Mouse (Mus musculus): ENCODE measurements at regions not wholly inside any gene's neighbourhood (a gene's known extent, or its start where the extent isn't known, plus 50 kb on each side); places are given as distances from the start of the nearest gene placed in this dataset.

DNA sequence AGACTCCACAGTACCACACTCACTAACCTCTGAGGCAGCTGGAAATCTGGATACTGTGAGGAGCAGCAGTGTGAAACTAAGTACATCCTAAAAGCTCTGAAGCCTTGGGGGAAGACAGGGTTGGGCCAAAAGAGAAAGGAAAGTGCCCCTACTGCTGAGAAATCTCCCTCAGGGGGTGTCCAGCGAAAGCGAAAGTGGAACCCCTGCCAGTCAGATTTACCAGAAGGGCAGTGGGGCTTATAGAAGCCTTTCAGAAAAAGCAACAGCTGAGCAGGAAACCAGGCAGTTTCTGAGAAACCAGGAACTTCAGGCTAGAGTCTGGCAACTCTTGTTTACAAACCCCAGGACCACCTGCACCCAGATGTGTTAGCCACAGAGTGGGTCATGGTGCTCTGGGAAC, 251.3 kb upstream of the Jun start:
- H3K4me1 ChIP-seq: no peaks in the 10 kb centered on the region
- no peaks in the 10 kb centered on the region for H3K36me3 ChIP-seq
- H3K27me3 ChIP-seq: no peaks in the 10 kb centered on the region
- H3K9ac ChIP-seq (replicated peaks): no peak overlapping the region
- ATAC-seq (ENCODE audit: low FRiP score, low read depth): no peak
- no peak overlapping the region for H3K4me3 ChIP-seq
- H3K27ac ChIP-seq (replicated peaks): no peak overlapping the region
- no peaks in the 10 kb centered on the region for H3K9me3 ChIP-seq
- no peak overlapping the region for H3K4me2 ChIP-seq (replicated peaks)
- 32% methylated on average over 2 of the region's 2 CpGs for WGBS

- Histone ChIP-seq H3K4me1 (no peaks in the 10 kb centered on the region), H3K9ac (replicated peaks) (no peak overlapping the region), H3K9me3 (no peaks in the 10 kb centered on the region), H3K27ac (replicated peaks) (no peak overlapping the region), H3K4me3 (no peak overlapping the region), H3K36me3 (no peaks in the 10 kb centered on the region), H3K27me3 (no peaks in the 10 kb centered on the region), H3K4me2 (replicated peaks) (no peak overlapping the region)
- no peak for ATAC-seq (ENCODE audit: low FRiP score, low read depth)
- WGBS: 85% methylated on average over 1 of the region's 1 CpGs
These were observed 252.0 kb upstream of the Jun start for GRCm38 (mm10) chr4:95304006-95304405.

DNA sequence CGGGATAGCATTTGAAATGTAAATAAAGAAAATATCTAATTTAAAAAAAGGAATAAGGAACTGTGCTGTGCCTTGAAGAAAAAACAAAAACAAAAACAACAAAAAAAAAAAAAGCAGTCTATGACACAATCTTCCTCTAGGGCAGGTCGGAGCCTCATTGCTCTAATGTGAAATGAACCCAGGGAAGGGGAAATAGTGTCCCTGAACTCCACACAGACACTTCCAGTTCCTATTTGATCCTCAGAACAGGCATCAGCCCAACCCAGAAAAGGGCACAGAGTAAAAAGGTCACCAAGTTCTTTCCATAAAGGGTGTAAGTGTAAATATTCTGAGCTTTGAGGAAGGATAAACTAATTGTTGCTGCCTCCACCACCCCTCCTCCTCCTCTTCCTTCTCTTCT, 250.2 kb upstream of the Fggy start:
- ATAC-seq (ENCODE audit: low FRiP score, low read depth): no peak
- no peak overlapping the region for H3K27ac ChIP-seq (replicated peaks)
- no peaks in the 10 kb centered on the region for H3K27me3 ChIP-seq
- H3K4me2 ChIP-seq (replicated peaks): no peak overlapping the region
- H3K4me1 ChIP-seq: no peaks in the 10 kb centered on the region
- H3K36me3 ChIP-seq: no peaks in the 10 kb centered on the region
- H3K9ac ChIP-seq (replicated peaks): no peak overlapping the region
- H3K9me3 ChIP-seq: no peaks in the 10 kb centered on the region
- 90% methylated on average over 2 of the region's 2 CpGs for WGBS
- H3K4me3 ChIP-seq: no peak overlapping the region

DNA sequence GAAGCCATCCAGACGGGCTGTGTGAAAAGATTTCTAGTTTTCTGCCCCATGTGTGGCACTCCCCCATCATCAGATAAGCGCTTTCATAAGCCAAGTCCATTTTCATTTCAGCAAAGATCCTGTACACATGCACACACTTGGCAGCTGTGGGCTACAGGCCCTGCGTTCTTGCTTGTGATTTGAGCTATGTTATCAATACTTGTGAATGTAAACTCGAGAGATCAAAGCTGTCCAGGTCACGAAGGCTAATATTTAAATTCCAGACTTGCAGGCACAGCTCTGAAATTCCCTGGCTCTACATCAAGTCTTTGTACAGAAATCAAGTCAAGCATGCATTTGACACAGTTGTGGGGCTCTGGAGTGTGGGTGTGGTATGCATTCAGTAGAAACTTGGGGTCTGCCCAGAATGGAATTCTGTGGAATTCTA, 248.8 kb upstream of the Fggy start:
- WGBS: 70% methylated on average over 5 of the region's 5 CpGs
- Histone ChIP-seq H3K27me3 (no peaks in the 10 kb centered on the region), H3K9me3 (no peaks in the 10 kb centered on the region), H3K4me2 (replicated peaks) (no peak overlapping the region), H3K9ac (replicated peaks) (no peak overlapping the region), H3K4me1 (no peaks in the 10 kb centered on the region), H3K4me3 (no peak overlapping the region), H3K36me3 (no peaks in the 10 kb centered on the region), H3K27ac (replicated peaks) (no peak overlapping the region)
- no peak for ATAC-seq (ENCODE audit: low FRiP score, low read depth)

DNA sequence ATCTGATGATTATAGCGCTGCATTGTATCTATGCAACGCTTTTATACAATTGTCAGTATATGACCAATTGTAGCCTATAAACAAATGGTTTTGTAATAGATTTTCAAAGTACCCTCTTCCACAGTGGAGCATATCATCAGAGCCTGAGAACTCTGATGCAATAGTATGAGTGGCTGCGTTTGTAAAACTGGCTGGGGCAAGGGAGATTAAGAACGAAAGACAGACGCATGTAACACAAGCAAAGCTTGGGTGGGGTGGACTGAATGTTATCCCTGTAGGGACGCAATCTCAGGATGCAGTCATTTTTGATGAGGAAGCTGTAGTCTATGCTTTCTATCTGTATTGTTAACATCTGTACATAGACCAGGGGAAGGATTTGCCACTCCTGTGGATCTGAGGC, 246.9 kb upstream of the Fggy start:
- Histone ChIP-seq H3K27ac (replicated peaks) (no peak overlapping the region), H3K9ac (replicated peaks) (no peak overlapping the region), H3K27me3 (no peaks in the 10 kb centered on the region), H3K4me2 (replicated peaks) (no peak overlapping the region), H3K36me3 (no peaks in the 10 kb centered on the region), H3K4me1 (no peaks in the 10 kb centered on the region), H3K9me3 (no peaks in the 10 kb centered on the region), H3K4me3 (no peak overlapping the region)
- no peak for ATAC-seq (ENCODE audit: low FRiP score, low read depth)
- 86% methylated on average over 6 of the region's 6 CpGs for WGBS

- no peak overlapping the region for H3K9ac ChIP-seq (replicated peaks)
- no peak overlapping the region for H3K27ac ChIP-seq (replicated peaks)
- H3K4me2 ChIP-seq (replicated peaks): no peak overlapping the region
- H3K9me3 ChIP-seq: no peaks in the 10 kb centered on the region
- H3K27me3 ChIP-seq: no peaks in the 10 kb centered on the region
- peak; percentile 52; the same call in 1 of the 2 replicates for ATAC-seq (ENCODE audit: low FRiP score, low read depth)
- H3K36me3 ChIP-seq: no peaks in the 10 kb centered on the region
- peaks cover 18% of the 10 kb centered on the region; the same call in 1 of the 2 replicates for H3K4me1 ChIP-seq
- H3K4me3 ChIP-seq: no peak overlapping the region
- 52% methylated on average over 3 of the region's 3 CpGs for WGBS
These were observed 239.5 kb upstream of the Fggy start for GRCm38 (mm10) chr4:95317821-95318290.

DNA sequence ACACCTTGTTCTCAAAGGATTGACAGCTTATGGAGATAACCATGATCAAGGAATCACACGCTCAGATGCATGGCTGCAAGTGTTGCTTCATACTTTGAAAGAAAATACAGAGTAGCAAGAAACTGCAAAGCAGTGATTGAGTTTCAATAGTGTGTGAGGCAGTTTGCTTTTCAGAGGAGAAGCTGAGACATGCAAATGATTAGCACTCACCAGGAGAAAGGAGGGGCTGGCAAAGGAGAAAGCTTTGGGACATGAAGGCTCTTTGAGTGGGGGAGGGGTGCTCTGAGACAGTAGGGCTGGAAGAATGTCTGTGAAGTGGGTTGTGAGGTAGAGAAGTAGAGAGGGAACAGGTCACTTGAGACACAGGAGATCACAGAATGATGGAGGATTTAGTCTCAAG, 238.7 kb upstream of the Fggy start:
- H3K9ac ChIP-seq (replicated peaks): no peak overlapping the region
- H3K27ac ChIP-seq (replicated peaks): no peak overlapping the region
- no peaks in the 10 kb centered on the region for H3K36me3 ChIP-seq
- no peak overlapping the region for H3K4me2 ChIP-seq (replicated peaks)
- no peaks in the 10 kb centered on the region for H3K9me3 ChIP-seq
- no peaks in the 10 kb centered on the region for H3K27me3 ChIP-seq
- no peak; the same call in 1 of the 2 replicates for ATAC-seq (ENCODE audit: low FRiP score, low read depth)
- peaks cover 18% of the 10 kb centered on the region; the same call in 1 of the 2 replicates for H3K4me1 ChIP-seq
- no peak overlapping the region for H3K4me3 ChIP-seq
- 65% methylated on average over 1 of the region's 1 CpGs for WGBS

GRCm38 (mm10) chr4:95319036-95319435, 238.3 kb upstream of the Fggy start:
- peaks cover 18% of the 10 kb centered on the region; the same call in 1 of the 2 replicates for H3K4me1 ChIP-seq
- no peaks in the 10 kb centered on the region for H3K27me3 ChIP-seq
- ATAC-seq (ENCODE audit: low FRiP score, low read depth): no peak

DNA sequence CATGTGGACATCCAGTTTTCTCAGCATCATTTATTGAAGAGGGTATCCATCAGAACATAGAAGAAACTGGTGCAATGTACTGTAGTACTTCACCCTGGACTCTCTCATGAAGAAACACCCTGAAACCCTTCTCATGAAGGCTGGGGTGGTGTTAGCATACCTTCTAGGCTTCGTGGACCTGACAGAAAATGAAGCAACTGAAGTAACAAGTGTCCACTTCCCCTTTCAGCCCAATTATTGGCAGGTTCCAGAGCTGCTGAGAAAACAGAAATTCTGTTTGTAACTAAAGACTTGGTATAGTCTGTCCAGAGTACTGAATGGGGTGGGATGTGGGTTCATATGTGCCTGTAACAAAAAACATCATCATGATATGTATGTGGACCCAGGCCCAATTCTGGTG, 231.4 kb upstream of the Fggy start:
- 71% methylated on average over 1 of the region's 1 CpGs for WGBS

More at GRCm38 (mm10) chr4:95319036-95319435, 238.3 kb upstream of the Fggy start:
- Histone ChIP-seq H3K27ac (replicated peaks) (no peak overlapping the region), H3K9me3 (no peaks in the 10 kb centered on the region), H3K4me2 (replicated peaks) (no peak overlapping the region), H3K4me3 (no peak overlapping the region), H3K36me3 (no peaks in the 10 kb centered on the region), H3K9ac (replicated peaks) (no peak overlapping the region)
- WGBS: 72% methylated on average over 6 of the region's 6 CpGs

GRCm38 (mm10) chr4:95339822-95340221, 217.5 kb upstream of the Fggy start:
- WGBS: 92% methylated on average over 2 of the region's 2 CpGs
- H3K9me3 ChIP-seq: no peaks in the 10 kb centered on the region
- no peaks in the 10 kb centered on the region for H3K36me3 ChIP-seq
- ATAC-seq (ENCODE audit: low FRiP score, low read depth): no peak
- H3K27me3 ChIP-seq: no peaks in the 10 kb centered on the region
- H3K4me2 ChIP-seq (replicated peaks): no peak overlapping the region
- H3K4me1 ChIP-seq: no peaks in the 10 kb centered on the region
- H3K9ac ChIP-seq (replicated peaks): no peak overlapping the region
- H3K27ac ChIP-seq (replicated peaks): no peak overlapping the region
- H3K4me3 ChIP-seq: no peak overlapping the region

More for the DNA sequence above, 231.4 kb upstream of the Fggy start:
- no peak for ATAC-seq (ENCODE audit: low FRiP score, low read depth)
- Histone ChIP-seq H3K9me3 (no peaks in the 10 kb centered on the region), H3K4me3 (no peak overlapping the region), H3K9ac (replicated peaks) (no peak overlapping the region), H3K27me3 (no peaks in the 10 kb centered on the region), H3K27ac (replicated peaks) (no peak overlapping the region), H3K4me1 (no peaks in the 10 kb centered on the region), H3K4me2 (replicated peaks) (no peak overlapping the region), H3K36me3 (no peaks in the 10 kb centered on the region)

GRCm38 (mm10) chr4:95340926-95341325, 216.4 kb upstream of the Fggy start:
- Histone ChIP-seq H3K4me2 (replicated peaks) (no peak overlapping the region), H3K9me3 (no peaks in the 10 kb centered on the region), H3K36me3 (no peaks in the 10 kb centered on the region), H3K27ac (replicated peaks) (no peak overlapping the region), H3K4me3 (no peak overlapping the region), H3K9ac (replicated peaks) (no peak overlapping the region), H3K27me3 (no peaks in the 10 kb centered on the region), H3K4me1 (no peaks in the 10 kb centered on the region)
- no peak for ATAC-seq (ENCODE audit: low FRiP score, low read depth)
- WGBS: 80% methylated on average over 3 of the region's 3 CpGs

- Histone ChIP-seq H3K36me3 (no peaks in the 10 kb centered on the region), H3K4me3 (no peak overlapping the region), H3K27ac (replicated peaks) (no peak overlapping the region), H3K9ac (replicated peaks) (no peak overlapping the region), H3K9me3 (no peaks in the 10 kb centered on the region), H3K27me3 (no peaks in the 10 kb centered on the region), H3K4me2 (replicated peaks) (no peak overlapping the region), H3K4me1 (0 out of 2 replicates have a peak, but pooled peaks cover 10% of the 10 kb centered on the region)
- ATAC-seq (ENCODE audit: low FRiP score, low read depth): peak; percentile 67
- WGBS: 69% methylated on average over 3 of the region's 3 CpGs
These were observed 210.5 kb upstream of the Fggy start for GRCm38 (mm10) chr4:95346722-95347197.

DNA sequence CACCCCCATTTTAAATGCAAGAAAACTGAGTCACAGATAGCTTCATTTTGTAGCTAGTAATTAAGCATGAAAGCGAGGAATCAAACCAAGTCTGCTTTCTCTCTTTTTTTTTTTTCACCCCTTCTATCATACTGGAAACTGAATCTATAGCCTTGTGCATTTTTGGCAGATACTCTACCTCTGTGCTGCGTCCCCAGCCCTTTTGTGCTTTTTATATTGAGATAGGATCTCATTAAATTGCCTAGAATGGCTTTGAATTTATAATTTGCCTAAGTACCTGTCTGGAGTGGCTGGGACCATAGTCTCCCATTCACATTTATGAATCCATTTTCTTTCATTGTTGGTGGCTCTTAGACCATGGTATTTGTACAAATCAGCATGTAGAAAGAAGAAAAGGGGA, 209.9 kb upstream of the Fggy start:
- Histone ChIP-seq H3K4me2 (replicated peaks) (no peak overlapping the region), H3K9me3 (no peaks in the 10 kb centered on the region), H3K4me3 (no peak overlapping the region), H3K27ac (replicated peaks) (no peak overlapping the region), H3K27me3 (no peaks in the 10 kb centered on the region), H3K4me1 (0 out of 2 replicates have a peak, but pooled peaks cover 10% of the 10 kb centered on the region), H3K9ac (replicated peaks) (no peak overlapping the region), H3K36me3 (no peaks in the 10 kb centered on the region)
- ATAC-seq (ENCODE audit: low FRiP score, low read depth): no peak
- 70% methylated on average over 2 of the region's 2 CpGs for WGBS

Measured in midbrain, embryonic 12.5 days (tissue).